Mouse (Mus musculus) CH12.LX (cell line): ENCODE measurements around the gene 1500009L16Rik.

Experiments
- CTCF ChIP-seq, 2 experiments: IDR thresholded peaks in 1 of 2; conservative IDR thresholded peaks in 1 of 2; 2 replicates each; pipeline ENCODE4 v1.5.1; 2011 to 2012; ENCODE audit warnings: low read depth in 2 of 2, low read length in 2 of 2, improper control_type of control experiment in 1 of 2, inconsistent platforms in 1 of 2, mild to moderate bottlenecking in 1 of 2, moderate library complexity in 1 of 2
- EP300 ChIP-seq: IDR thresholded peaks from 2 replicates; pipeline ENCODE4 v1.6.1; 2011; ENCODE audit warnings: low read length, improper control_type of control experiment
- GABPA ChIP-seq: IDR thresholded peaks from 2 replicates; pipeline ENCODE4 v1.6.1; 2012; ENCODE audit warnings: low read depth, low read length, improper control_type of control experiment, inconsistent platforms; ENCODE audit not compliant: insufficient replicate concordance
- IRF4 ChIP-seq: IDR thresholded peaks from 2 replicates; pipeline ENCODE4 v1.6.1; 2014; ENCODE audit warnings: low read depth, mild to moderate bottlenecking, inconsistent platforms, low read length, improper control_type of control experiment
- MAFK ChIP-seq: IDR thresholded peaks from 2 replicates; pipeline ENCODE4 v1.6.1; 2011; ENCODE audit warnings: low read length, improper control_type of control experiment; ENCODE audit not compliant: insufficient replicate concordance
- MAX ChIP-seq: IDR thresholded peaks from 2 replicates; pipeline ENCODE4 v1.6.1; 2011; ENCODE audit warnings: low read length, improper control_type of control experiment
- MEF2A ChIP-seq: IDR thresholded peaks from 2 replicates; pipeline ENCODE4 v1.6.1; 2014; ENCODE audit warnings: low read depth, mild to moderate bottlenecking, inconsistent platforms, low read length, improper control_type of control experiment, borderline replicate concordance
- PAX5 ChIP-seq: IDR thresholded peaks from 2 replicates; pipeline ENCODE4 v1.6.1; 2012; ENCODE audit warnings: low read length, inconsistent platforms, mixed read lengths
- POLR2A ChIP-seq: IDR thresholded peaks from 2 replicates; pipeline ENCODE4 v1.6.1; 2011; ENCODE audit warnings: low read depth, mild to moderate bottlenecking, improper control_type of control experiment, low read length
- TCF12 ChIP-seq: IDR thresholded peaks from 2 replicates; pipeline ENCODE4 v1.6.1; 2014; ENCODE audit warnings: low read depth, mild to moderate bottlenecking, inconsistent platforms, low read length, improper control_type of control experiment

GRCm38 (mm10) chr10:83726164-83726563 is 3.5 kb downstream of the 1500009L16Rik start:
- TF ChIP-seq MEF2A (no peak), TCF12 (no peak), POLR2A (no peak), PAX5 (no peak), CTCF (conservative IDR thresholded peaks at IDR 0.05 in 1 of 2, IDR thresholded peaks at IDR 0.05 in 1 of 2; ENCODE audit: low read depth in 2 of 2, low read length in 2 of 2) (no peak), MAX (no peak), GABPA (no peak), EP300 (no peak), MAFK (no peak), IRF4 (no peak)
